Mouse (Mus musculus): ENCODE measurements around the gene Lrrc4c.

The Lrrc4c gene

DNA sequence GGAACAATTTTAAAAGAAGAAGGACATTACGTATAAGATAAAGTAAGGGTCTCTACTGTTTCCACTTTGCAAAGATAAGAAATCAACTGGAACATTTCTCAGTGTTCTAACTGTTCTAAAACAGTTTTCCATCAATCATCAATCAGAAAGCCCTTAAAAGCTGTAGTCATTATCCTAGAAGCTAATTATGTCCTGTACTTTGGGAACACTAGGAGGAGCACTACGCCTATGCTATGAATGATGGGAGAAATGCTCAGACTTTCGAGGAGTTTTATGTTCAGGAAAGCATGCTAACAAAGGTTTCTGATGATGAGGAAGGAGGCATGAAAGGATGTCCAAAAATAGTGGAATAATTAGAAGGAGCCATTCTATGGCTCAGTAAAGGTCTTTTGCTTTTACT lies 219.5 kb downstream of the Lrrc4c start:
- no peak for DNase-seq (ENCODE audit: low read depth, low spot score)

DNA sequence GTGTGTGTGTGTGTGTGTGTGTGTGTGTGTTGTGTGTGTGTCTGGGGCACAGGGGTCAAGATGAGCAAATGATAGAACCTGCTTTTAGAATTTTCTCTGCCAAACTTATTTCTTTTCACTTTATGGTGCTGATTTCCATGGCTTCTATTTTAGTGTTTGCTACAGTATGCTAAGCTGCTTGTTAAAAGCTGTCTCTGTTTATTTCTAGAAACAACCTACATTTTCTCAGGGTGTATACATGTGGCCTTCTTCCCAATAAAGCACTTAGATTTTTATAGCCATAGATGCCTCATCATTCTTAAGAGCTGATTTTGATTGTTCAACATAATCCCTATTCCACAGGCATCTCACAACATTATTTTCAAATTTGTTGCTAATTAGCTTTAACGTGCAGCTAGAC lies 229.2 kb downstream of the Lrrc4c start:
- DNase-seq (ENCODE audit: low read depth, low spot score): no peak

GRCm38 (mm10) chr2:96573755-96574154 lies 255.8 kb downstream of the Lrrc4c start:
- no peak for DNase-seq (ENCODE audit: low read depth, low spot score)

- DNase-seq (ENCODE audit: low read depth, low spot score): no peak
Measured at GRCm38 (mm10) chr2:96577701-96578100, 259.7 kb downstream of the Lrrc4c start.

GRCm38 (mm10) chr2:96580136-96580733 lies 262.3 kb downstream of the Lrrc4c start:
- DNase-seq (ENCODE audit: low read depth, low spot score): no peak

GRCm38 (mm10) chr2:96585665-96586064 lies 267.7 kb downstream of the Lrrc4c start:
- peak; percentile 89 for DNase-seq (ENCODE audit: low read depth, low spot score)

DNA sequence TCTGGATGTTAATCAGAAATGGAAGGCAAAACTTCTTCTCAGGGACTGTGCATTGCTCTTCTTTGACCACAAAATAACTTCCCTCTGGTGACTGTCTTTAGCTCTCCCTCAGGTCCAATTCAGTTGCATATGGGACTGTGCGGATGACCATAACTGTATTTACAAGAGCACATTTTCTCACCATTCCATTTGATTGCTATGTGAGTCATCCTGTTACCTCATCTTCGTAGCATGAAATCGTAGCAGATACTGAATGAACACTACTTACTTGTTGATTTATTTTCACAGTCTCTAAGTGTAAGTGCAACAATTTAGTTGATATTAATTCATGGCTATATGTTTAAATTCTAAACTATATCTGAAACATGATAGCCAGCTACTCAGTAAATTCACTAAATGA lies 286.8 kb downstream of the Lrrc4c start:
- peak; percentile 20 for DNase-seq (ENCODE audit: low read depth, low spot score)

DNA sequence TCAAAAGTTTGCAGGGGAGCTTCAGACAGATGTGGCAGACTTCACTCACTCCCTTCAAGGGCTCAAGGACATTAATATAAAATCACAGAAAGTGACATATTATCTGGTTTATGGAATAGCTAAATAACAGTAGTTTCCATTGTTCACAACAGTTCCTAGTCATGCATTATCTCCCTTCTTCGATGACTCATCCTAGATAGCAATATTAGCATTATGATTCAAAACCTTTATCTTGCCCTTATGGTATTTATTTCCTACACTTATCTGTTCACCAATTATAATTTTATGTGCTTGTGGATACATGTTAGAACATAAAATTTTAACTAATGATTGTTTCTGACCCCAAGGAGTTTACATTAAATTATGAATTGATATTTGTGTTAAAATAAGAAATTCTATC lies 296.2 kb downstream of the Lrrc4c start:
- DNase-seq (ENCODE audit: low read depth, low spot score): no peak

DNA sequence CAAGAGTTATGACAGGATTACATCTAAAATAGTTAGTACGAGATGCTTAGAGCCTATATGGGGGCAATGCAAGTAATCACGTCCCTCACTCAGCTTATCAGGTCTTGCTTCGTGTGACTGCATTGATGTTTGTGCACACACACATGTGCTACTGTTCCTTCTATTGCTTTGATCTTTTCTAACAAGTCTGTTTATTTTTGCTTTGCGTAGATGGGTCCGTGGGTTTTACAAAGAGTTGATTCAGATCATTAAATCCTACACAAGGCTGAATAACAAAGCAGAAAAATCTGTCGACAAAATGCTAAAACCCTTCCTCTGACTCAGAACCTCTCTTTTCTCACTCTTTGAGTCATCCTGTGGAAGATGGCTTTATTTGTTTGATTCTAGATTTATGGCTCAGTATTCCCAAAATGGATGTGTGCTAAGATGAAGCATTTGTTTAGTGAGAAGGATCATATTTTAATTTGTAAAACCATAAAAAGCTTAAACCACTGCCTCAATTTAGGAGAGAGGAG lies 300.8 kb downstream of the Lrrc4c start:
- DNase-seq (ENCODE audit: low read depth, low spot score): peak; percentile 6

DNA sequence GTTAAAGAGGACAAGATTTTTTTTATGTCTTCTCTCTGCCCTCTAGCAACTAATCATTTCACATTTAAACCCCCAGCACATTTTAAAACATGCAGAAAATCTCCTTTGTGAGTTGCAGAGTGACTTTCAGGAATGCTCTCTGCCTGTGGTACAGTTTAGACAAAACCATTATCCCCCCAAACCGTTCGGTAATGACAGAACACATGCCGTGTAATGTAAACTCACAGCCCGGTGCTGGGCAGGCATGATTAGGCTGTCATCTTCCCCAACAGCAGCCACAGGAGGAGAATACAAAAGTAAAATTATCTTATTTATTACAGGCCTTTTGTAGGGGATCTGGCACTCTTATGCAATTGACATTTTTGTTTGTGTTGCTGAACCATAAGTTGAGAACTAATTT lies 349.1 kb downstream of the Lrrc4c start:
- no peak for DNase-seq (ENCODE audit: low read depth, low spot score)

DNA sequence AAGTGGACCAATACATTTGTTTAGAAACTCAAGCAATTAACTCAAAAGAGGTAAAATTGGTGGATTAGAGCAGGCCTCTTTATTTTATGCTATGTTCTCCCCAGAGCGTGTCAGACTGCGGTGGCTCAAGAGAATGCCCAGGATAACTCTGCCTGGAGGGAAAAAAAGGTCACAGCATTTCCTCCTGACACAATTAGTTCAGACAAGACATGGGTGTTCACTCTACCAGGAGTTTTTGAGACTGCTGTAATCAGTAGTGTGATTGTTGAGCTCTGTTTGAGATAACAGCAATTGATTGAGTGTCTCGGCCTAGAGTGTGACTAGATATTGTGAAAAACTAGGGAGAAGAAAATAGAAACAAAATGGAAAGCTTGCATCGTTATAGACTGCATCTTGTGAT lies 363.8 kb downstream of the Lrrc4c start:
- DNase-seq (ENCODE audit: low read depth, low spot score): no peak

- no peak for DNase-seq (ENCODE audit: low read depth, low spot score)
Measured at GRCm38 (mm10) chr2:96685328-96685727, 367.4 kb downstream of the Lrrc4c start.

DNA sequence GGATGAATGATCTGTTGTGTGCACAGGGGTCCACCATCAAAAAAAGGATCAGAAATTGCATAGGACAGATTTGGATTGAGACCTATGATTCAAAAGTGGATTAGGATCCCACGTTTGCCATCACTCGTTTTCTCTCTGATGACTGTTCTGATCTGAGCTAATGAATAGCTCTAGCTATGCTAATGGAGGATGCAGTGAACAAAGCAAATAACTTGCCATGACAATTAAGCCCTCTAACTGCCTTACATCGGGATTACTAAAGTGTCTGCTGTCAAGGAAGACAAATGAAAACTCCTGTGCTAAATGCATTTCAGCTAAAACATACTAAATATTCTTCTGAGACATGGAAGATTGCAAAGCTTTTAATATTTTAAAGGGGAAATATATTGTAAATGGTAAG lies 387.0 kb downstream of the Lrrc4c start:
- DNase-seq (ENCODE audit: low read depth, low spot score): no peak

DNA sequence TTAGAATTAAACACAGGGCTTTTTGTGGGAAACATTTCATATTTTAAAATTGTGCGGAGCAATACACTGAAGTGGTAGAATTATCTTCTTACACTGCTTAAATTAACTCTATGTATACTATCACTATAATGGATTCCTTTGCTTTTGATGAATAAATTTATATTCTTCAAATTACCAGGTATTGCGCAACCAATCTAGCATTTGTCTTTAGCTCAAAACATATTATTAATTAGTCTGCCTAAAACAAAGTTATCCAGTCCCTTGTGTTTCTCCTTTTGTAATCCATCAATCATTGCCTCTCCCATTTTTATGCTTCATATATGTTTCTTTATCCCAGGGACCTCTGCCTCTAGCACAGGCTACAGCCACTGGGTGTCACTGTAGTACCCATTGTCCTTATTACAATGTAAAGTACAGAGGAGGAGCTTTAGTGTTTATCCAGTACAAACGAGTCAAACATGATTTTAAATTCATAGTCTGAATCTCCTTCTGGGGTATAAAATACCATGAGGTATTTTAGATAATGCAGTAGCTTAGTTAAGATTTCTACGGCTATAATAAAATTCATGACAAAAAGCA lies 389.9 kb downstream of the Lrrc4c start:
- DNase-seq (ENCODE audit: low read depth, low spot score): peak; percentile 83

DNA sequence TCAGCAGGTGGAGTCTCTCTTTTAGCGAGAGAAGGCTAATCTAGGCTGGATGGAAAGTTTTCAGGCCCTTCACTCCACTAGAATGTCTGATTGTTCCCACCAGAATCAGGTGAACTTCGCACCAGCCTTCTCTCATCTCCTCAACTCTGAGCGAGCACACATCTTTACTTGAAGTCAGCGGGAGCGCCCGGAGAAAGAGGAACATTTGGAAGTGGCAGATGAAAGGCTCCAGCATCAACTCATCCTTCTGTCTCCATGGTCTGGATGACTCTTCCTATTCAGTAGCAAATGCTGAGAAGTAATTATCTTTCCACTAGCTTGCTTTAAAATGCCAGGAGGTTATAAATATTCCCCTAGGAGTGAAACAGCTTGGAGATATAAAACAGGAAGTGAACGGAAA lies 396.6 kb downstream of the Lrrc4c start:
- DNase-seq (ENCODE audit: low read depth, low spot score): no peak

- DNase-seq (ENCODE audit: low read depth, low spot score): no peak
Measured at GRCm38 (mm10) chr2:96717353-96717752, 399.4 kb downstream of the Lrrc4c start.

DNA sequence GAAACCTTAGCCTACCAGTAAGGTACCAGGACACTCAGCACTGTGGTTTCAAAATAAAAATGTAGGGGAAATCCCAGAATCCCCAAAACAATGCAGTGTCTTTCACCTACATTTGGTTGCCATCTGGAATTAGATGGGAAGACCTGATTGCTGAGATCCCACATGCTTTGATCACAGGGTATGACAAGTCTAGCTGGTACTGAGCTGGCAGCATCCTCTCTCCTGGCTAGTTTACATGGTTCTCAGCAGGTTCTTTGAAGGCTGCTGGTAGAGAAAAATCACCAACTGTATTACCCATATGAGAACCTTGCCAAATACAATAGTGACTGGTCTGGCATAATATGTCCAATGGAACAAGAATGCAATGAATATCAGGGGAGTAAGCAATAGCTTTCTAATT lies 405.4 kb downstream of the Lrrc4c start:
- no peak for DNase-seq (ENCODE audit: low read depth, low spot score)

- DNase-seq (ENCODE audit: low read depth, low spot score): peak; percentile 79
Measured at GRCm38 (mm10) chr2:96736081-96736480, 418.1 kb downstream of the Lrrc4c start.

- peak; percentile 56 for DNase-seq (ENCODE audit: low read depth, low spot score)
Measured at GRCm38 (mm10) chr2:96755066-96755465, 437.1 kb downstream of the Lrrc4c start.

DNA sequence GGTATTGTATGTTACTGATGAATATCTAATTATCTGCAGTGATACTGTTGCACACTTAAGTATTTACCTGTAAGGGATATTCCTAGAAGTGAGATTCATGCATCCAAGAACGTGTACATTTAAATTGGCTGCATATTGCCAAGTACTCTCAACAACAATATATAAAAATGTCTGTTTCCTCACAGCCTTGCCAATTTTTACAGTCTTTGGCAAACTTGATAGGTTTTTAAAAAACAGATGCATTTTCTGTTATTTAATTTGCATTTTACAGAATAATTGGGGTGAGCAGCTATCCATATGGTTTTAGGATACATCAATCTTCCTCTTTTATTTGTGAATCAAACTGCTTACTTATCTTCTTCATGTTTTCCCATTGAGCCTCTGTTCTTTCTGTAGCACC lies 439.7 kb downstream of the Lrrc4c start:
- no peak for DNase-seq (ENCODE audit: low read depth, low spot score)

DNA sequence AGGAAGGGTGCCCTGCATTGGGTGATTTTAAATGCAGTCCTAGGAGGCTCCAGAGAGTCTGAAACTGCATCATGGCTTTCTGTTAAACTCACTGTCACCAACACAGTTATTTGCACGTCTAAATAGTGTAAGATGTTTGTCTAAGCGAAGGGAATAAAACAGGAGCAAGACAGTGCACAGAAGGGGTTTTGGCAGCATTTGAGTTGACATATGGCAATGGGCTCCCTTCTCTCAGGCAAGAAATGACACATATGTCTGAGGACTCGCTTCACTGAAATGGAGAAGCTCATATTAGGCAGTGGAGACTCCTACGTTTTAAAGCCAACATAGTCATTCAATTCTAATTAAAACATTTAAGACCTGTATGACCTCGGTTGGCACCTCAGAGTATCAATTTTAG lies 445.6 kb downstream of the Lrrc4c start:
- no peak for DNase-seq (ENCODE audit: low read depth, low spot score)

GRCm38 (mm10) chr2:96775376-96775775 lies 457.4 kb downstream of the Lrrc4c start:
- no peak for DNase-seq (ENCODE audit: low read depth, low spot score)

DNA sequence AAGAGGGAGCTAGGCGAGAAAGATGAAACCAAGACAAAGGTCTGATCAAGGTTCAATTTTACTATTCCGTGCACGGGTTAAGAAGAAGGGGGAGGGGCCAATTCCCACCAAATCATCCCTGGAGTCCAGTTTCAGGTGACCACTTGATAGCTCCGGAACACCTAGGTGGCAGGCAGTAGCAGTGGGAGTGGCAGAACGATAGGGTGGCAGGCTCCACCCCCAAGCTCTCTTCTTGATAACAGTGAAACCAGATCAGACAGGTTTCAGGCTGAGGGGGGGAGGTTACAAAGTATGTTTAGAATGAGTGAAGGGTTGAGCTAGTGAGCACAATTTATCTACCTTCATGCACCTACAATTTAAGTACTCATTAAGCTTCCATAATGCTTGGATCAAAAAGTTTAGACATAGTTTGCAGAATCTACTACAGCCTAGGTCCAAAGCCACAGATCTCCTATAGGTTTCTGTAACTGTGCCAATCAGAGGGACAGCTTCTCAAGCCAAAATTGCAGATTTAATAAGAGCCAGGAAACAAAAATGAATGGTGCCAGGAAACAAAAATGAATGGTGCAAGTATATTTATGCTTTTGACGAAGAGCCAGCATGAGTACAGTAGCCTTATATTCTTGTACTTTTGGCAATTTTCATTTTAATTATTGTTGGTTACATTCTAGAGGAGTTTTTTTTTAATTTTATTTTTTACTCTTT lies 478.9 kb downstream of the Lrrc4c start:
- DNase-seq (ENCODE audit: low read depth, low spot score): no peak

All from 3T3-L1 (cell line).